ENCODE assay signal across 7 mouse cellular contexts in genomic region chr15:93005186-93005585, GRCm38 (mm10).
DNase-seq lines count a peak whose midpoint lies in the region; ATAC-seq and TF ChIP-seq lines count a peak whose summit lies in the region.
"Not testable (repeated sequence)": the region's sequence is repeated elsewhere in the genome, so short reads cannot be mapped to it uniquely, and the experiment has no call there.

No protein-coding gene starts in this region.

- peak overlapping the region; percentile 97 for H3K27ac ChIP-seq in ES-Bruce4 (ENCODE audit: insufficient read depth, low read length)
- peak overlapping the region; percentile 87; the same call in 1 of the 2 replicates for H3K27ac ChIP-seq in heart, embryonic 10.5 days
- H3K27ac ChIP-seq in heart, embryonic 14.5 days (replicated peaks in 1 of 2; ENCODE audit: control insufficient read depth in 1 of 2, insufficient read depth in 1 of 2, low read depth in 2 of 2, low read length in 2 of 2) = peak overlapping the region; percentile 84 to 88; a peak in 3 of 4 replicates
- H3K27ac ChIP-seq in kidney, postnatal 0 days; midbrain, postnatal 0 days (ENCODE audit: low read depth, low read length); stomach, postnatal 0 days (replicated peaks): not testable (repeated sequence)

- peak overlapping the region; percentile 53 for H3K9ac ChIP-seq in ES-Bruce4 (ENCODE audit: low read depth, poor library complexity, severe bottlenecking)
- H3K9ac ChIP-seq in heart, embryonic 14.5 days (ENCODE audit: low read length); kidney, postnatal 0 days (ENCODE audit: low read depth, low read length); midbrain, postnatal 0 days (replicated peaks; ENCODE audit: low read length, poor library complexity, severe bottlenecking); stomach, postnatal 0 days (ENCODE audit: low read length): not testable (repeated sequence)

- TF ChIP-seq EP300 in ES-Bruce4 (IDR thresholded peaks at IDR 0.05; ENCODE audit: insufficient read depth, low read depth, low read length); stomach, postnatal 0 days (optimal IDR thresholded peaks at IDR 0.05): not testable (repeated sequence)

- peak; percentile 53 for DNase-seq in ZHBTc4 (ENCODE audit: low read depth, low spot score)
- DNase-seq in heart, embryonic 10.5 days (ENCODE audit: low spot score) = peak; percentile 66
- not testable (repeated sequence) for DNase-seq in kidney, postnatal 0 days (ENCODE audit: low spot score); midbrain, postnatal 0 days (ENCODE audit: low spot score); stomach, postnatal 0 days (ENCODE audit: low spot score)

- not testable (repeated sequence) for H3K9me3 ChIP-seq in ES-Bruce4 (replicated peaks; ENCODE audit: control insufficient read depth, insufficient read depth, low read length, poor library complexity, severe bottlenecking); heart, embryonic 10.5 days; heart, embryonic 14.5 days (ENCODE audit: control insufficient read depth, low read length); kidney, postnatal 0 days (replicated peaks; ENCODE audit: low read length); midbrain, postnatal 0 days (ENCODE audit: low read length); stomach, postnatal 0 days (ENCODE audit: control insufficient read depth, low read length)

- peak overlapping the region; percentile 46; the same call in 1 of the 2 replicates for H3K4me2 ChIP-seq in heart, embryonic 14.5 days (ENCODE audit: low read length)
- H3K4me2 ChIP-seq in kidney, postnatal 0 days (ENCODE audit: low read length); midbrain, postnatal 0 days (ENCODE audit: low read depth, low read length, poor library complexity, severe bottlenecking); stomach, postnatal 0 days (replicated peaks; ENCODE audit: low read depth): not testable (repeated sequence)

- not testable (repeated sequence) for TF ChIP-seq CTCF in ES-Bruce4 (IDR thresholded peaks at IDR 0.05; ENCODE audit: low read depth, low read length)
- peak; percentile 21; the same call in 1 of the 2 replicates for TF ChIP-seq CTCF in kidney, postnatal 0 days (IDR thresholded peaks at IDR 0.05; ENCODE audit: low read depth)
- peak; percentile 16; the same call in 1 of the 2 replicates for TF ChIP-seq CTCF in midbrain, postnatal 0 days (IDR thresholded peaks at IDR 0.05)
- peak; percentile 10; the same call in 1 of the 2 replicates for TF ChIP-seq CTCF in stomach, postnatal 0 days (IDR thresholded peaks at IDR 0.05; ENCODE audit: low read depth)

- not testable (repeated sequence) for ATAC-seq in heart, embryonic 14.5 days (ENCODE audit: insufficient number of reproducible peaks, insufficient read depth, low FRiP score, low read depth); kidney, postnatal 0 days (replicated peaks; ENCODE audit: low FRiP score, low read depth); midbrain, postnatal 0 days (ENCODE audit: low FRiP score); stomach, postnatal 0 days (ENCODE audit: low FRiP score, low TSS enrichment)

- not testable (repeated sequence) for H3K27me3 ChIP-seq in ES-Bruce4 (ENCODE audit: control insufficient read depth, insufficient read depth, low read length, poor library complexity, severe bottlenecking); heart, embryonic 10.5 days (ENCODE audit: insufficient read depth, poor library complexity, severe bottlenecking); heart, embryonic 14.5 days (ENCODE audit: control insufficient read depth, insufficient read depth, low read length); kidney, postnatal 0 days (ENCODE audit: insufficient read depth, low read length); midbrain, postnatal 0 days (ENCODE audit: insufficient read depth, low read length); stomach, postnatal 0 days (ENCODE audit: control insufficient read depth, insufficient read depth, low read length)

- H3K4me1 ChIP-seq in ES-Bruce4 (ENCODE audit: control insufficient read depth, insufficient read depth, low read length); kidney, postnatal 0 days (replicated peaks; ENCODE audit: insufficient read depth, low read length); stomach, postnatal 0 days (replicated peaks; ENCODE audit: control insufficient read depth, insufficient read depth): not testable (repeated sequence)
- peaks cover 41% of the 10 kb centered on the region for H3K4me1 ChIP-seq in heart, embryonic 10.5 days
- H3K4me1 ChIP-seq in heart, embryonic 14.5 days (ENCODE audit: control insufficient read depth in 2 of 2, insufficient read depth in 2 of 2, low read length in 2 of 2) = peaks cover 23 to 30% of the 10 kb centered on the region in 2 experiments
- H3K4me1 ChIP-seq in midbrain, postnatal 0 days (ENCODE audit: insufficient read depth, low read length) = peaks cover 11% of the 10 kb centered on the region; the same call in 1 of the 2 replicates

- 89% methylated on average over 5 of the region's 5 CpGs for WGBS in heart, embryonic 10.5 days
- 88% methylated on average over 5 of the region's 5 CpGs for WGBS in heart, embryonic 14.5 days
- 87% methylated on average over 5 of the region's 5 CpGs for WGBS in kidney, postnatal 0 days
- WGBS in midbrain, postnatal 0 days = 93% methylated on average over 5 of the region's 5 CpGs
- 79% methylated on average over 5 of the region's 5 CpGs for WGBS in stomach, postnatal 0 days

- H3K4me3 ChIP-seq in ES-Bruce4 (ENCODE audit: low read depth, low read length); heart, embryonic 10.5 days; heart, embryonic 14.5 days (ENCODE audit: control insufficient read depth in 1 of 2, insufficient read depth in 1 of 2, low read depth in 1 of 2, low read length in 2 of 2); kidney, postnatal 0 days (replicated peaks; ENCODE audit: low read depth, low read length); midbrain, postnatal 0 days (ENCODE audit: low read depth, low read length); stomach, postnatal 0 days (ENCODE audit: low read depth, low read length): not testable (repeated sequence)

- not testable (repeated sequence) for H3K36me3 ChIP-seq in ES-Bruce4 (ENCODE audit: control insufficient read depth, insufficient read depth, low read length, poor library complexity, severe bottlenecking); heart, embryonic 10.5 days; heart, embryonic 14.5 days (ENCODE audit: control insufficient read depth, insufficient read depth, low read length); kidney, postnatal 0 days (ENCODE audit: insufficient read depth, low read length); midbrain, postnatal 0 days (ENCODE audit: insufficient read depth, low read length); stomach, postnatal 0 days (ENCODE audit: control insufficient read depth, insufficient read depth, low read length)

- TF ChIP-seq POLR2A in ES-Bruce4 (IDR thresholded peaks at IDR 0.05; ENCODE audit: insufficient read depth, low read length) = not testable (repeated sequence)
